Mouse (Mus musculus): Measurements from ENCODE around the gene Sfxn2. TPM values are rescaled to one million over a fixed set of nuclear protein-coding genes. Genes with fewer than 3 reads are reported as not detected.
A peak's percentile ranks its signal among the peaks of the same experiment; 100 is the strongest.

Gene Sfxn2
- polyA plus RNA-seq (2014; fragmentation: Nextera tagmentation; extraction: Ambion mirVana), result 16.7 and 19.7 TPM in 2 replicates

DNA sequence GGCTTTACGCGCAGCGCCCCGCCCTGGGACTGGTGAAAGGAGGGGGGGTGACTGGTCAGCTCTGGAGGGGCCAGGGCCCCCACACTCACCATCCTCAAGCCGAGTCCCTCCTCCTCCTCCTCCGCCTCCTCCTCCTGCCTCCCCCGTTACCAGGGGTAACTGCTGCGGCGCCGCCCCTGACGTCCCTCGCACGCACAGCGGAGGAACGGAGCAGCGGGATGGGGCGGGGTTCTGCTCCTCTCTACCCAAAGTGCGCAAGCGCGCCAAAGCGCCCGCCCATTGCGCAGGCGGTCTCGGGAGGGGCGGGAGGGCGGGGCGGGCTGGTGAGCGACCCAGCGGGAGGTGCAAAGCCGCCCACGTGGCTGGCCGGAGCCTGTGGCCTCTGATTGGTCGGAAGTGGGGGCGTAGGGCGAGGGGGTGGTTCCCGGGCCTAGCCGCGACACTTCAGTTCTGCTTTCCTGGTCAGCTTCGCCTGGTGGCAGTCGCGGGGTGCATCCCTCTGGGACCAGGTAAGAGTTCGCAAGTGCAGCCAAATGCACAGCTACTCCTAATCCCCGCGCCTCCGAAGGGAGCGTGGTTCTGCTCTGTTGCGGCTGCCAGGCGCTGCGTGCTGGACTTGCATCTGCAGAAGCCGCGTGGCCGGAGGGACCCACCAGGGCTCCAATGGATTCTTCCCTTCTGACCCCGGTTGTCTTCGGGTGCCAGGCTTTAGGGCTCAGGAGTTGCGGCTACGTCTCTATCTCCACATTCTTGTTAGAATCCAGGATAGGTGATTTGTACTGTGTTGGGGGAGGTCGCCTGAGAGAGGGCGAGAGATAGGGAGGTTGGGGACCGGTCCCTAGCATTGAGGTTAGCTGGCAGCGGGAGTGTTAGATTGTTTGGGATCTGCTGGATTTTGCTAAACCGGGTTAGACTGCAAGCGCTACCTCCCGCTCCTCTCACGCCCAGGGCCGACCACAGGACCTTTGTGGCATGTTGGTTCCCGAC lies at the start of gene Sfxn2, which contains the start of gene Arl3:
Gene Sfxn2, plus strand, starts transcription at position 415 of the 987 bp plus-strand sequence.
Gene Arl3, minus strand, starts transcription at position 248 of the 987 bp plus-strand sequence.
- under 1% methylated on average over 35 of the region's 67 CpGs for WGBS
- peak within 1 kb of the TSS; percentile 76 for H3K9ac ChIP-seq (ENCODE audit: low read depth, low read length)
- ATAC-seq (ENCODE audit: low read depth), result peak; percentile 97

GRCm38 (mm10) chr19:46523480-46524151 lies 49.5 kb upstream of the Sfxn2 start:
- Histone ChIP-seq H3K27me3 (replicated peaks; ENCODE audit: control insufficient read depth, insufficient read depth, low read length) (no peaks in the 10 kb centered on the region), H3K27ac (replicated peaks; ENCODE audit: low read depth, low read length) (peak overlapping the region; percentile 69), H3K9me3 (ENCODE audit: control insufficient read depth, low read length) (no peaks in the 10 kb centered on the region), H3K4me3 (ENCODE audit: low read depth, low read length) (peak overlapping the region; percentile 24), H3K4me2 (ENCODE audit: low read depth, low read length) (peak overlapping the region; percentile 58), H3K9ac (ENCODE audit: low read depth, low read length) (peak overlapping the region; percentile 19), H3K36me3 (ENCODE audit: control insufficient read depth, insufficient read depth, low read length) (no peaks in the 10 kb centered on the region), H3K4me1 (ENCODE audit: control insufficient read depth, insufficient read depth, low read length) (peaks cover 60% of the 10 kb centered on the region)
- under 1% methylated on average over 19 of the region's 20 CpGs for WGBS
- DNase-seq (ENCODE audit: low spot score) (peak; percentile 95), ATAC-seq (ENCODE audit: low read depth) (peak; percentile 91)

More for the DNA sequence above, at the start of gene Sfxn2, which contains the start of gene Arl3:
- Histone ChIP-seq H3K27me3 (replicated peaks; ENCODE audit: control insufficient read depth, insufficient read depth, low read length) (no peaks in the 10 kb centered on the region), H3K27ac (replicated peaks; ENCODE audit: low read depth, low read length) (peak within 1 kb of the TSS; percentile 79), H3K4me1 (ENCODE audit: control insufficient read depth, insufficient read depth, low read length) (peaks cover 11% of the 10 kb centered on the region), H3K4me3 (ENCODE audit: low read depth, low read length) (peak within 1 kb of the TSS; percentile 86), H3K4me2 (ENCODE audit: low read depth, low read length) (peak within 1 kb of the TSS; percentile 75), H3K9me3 (ENCODE audit: control insufficient read depth, low read length) (no peaks in the 10 kb centered on the region), H3K36me3 (ENCODE audit: control insufficient read depth, insufficient read depth, low read length) (no peaks in the 10 kb centered on the region)
- DNase-seq (ENCODE audit: low spot score), result peak; percentile 98

GRCm38 (mm10) chr19:46524152-46524544 lies 49.0 kb upstream of the Sfxn2 start:
- Histone ChIP-seq H3K9ac (ENCODE audit: low read depth, low read length) (peak overlapping the region; percentile 19), H3K27ac (replicated peaks; ENCODE audit: low read depth, low read length) (peak overlapping the region; percentile 69), H3K4me2 (ENCODE audit: low read depth, low read length) (peak overlapping the region; percentile 58), H3K4me1 (ENCODE audit: control insufficient read depth, insufficient read depth, low read length) (peaks cover 61% of the 10 kb centered on the region), H3K36me3 (ENCODE audit: control insufficient read depth, insufficient read depth, low read length) (no peaks in the 10 kb centered on the region), H3K27me3 (replicated peaks; ENCODE audit: control insufficient read depth, insufficient read depth, low read length) (no peaks in the 10 kb centered on the region), H3K9me3 (ENCODE audit: control insufficient read depth, low read length) (no peaks in the 10 kb centered on the region), H3K4me3 (ENCODE audit: low read depth, low read length) (peak overlapping the region; percentile 24)
- 15% methylated on average over 6 of the region's 6 CpGs for WGBS
- DNase-seq (ENCODE audit: low spot score) (no peak), ATAC-seq (ENCODE audit: low read depth) (no peak)

- Histone ChIP-seq H3K27me3 (replicated peaks; ENCODE audit: control insufficient read depth, insufficient read depth, low read length) (no peaks in the 10 kb centered on the region), H3K4me3 (ENCODE audit: low read depth, low read length) (no peak overlapping the region), H3K9ac (ENCODE audit: low read depth, low read length) (peak overlapping the region; percentile 19)
Measured at GRCm38 (mm10) chr19:46524601-46525321, 48.4 kb upstream of the Sfxn2 start.

GRCm38 (mm10) chr19:46525691-46526631 lies 47.2 kb upstream of the Sfxn2 start:
- no peak overlapping the region for H3K4me3 ChIP-seq (ENCODE audit: low read depth, low read length)
- WGBS, result 35% methylated on average over 10 of the region's 10 CpGs

More at GRCm38 (mm10) chr19:46524601-46525321, 48.4 kb upstream of the Sfxn2 start:
- H3K9me3 ChIP-seq (ENCODE audit: control insufficient read depth, low read length), result no peaks in the 10 kb centered on the region
- H3K4me1 ChIP-seq (ENCODE audit: control insufficient read depth, insufficient read depth, low read length), result peaks cover 65% of the 10 kb centered on the region
- WGBS, result 37% methylated on average over 14 of the region's 14 CpGs
- DNase-seq (ENCODE audit: low spot score) (peak; percentile 72), ATAC-seq (ENCODE audit: low read depth) (no peak)
- H3K27ac ChIP-seq (replicated peaks; ENCODE audit: low read depth, low read length), result peak overlapping the region; percentile 69
- no peaks in the 10 kb centered on the region for H3K36me3 ChIP-seq (ENCODE audit: control insufficient read depth, insufficient read depth, low read length)
- H3K4me2 ChIP-seq (ENCODE audit: low read depth, low read length), result peak overlapping the region; percentile 58

GRCm38 (mm10) chr19:46527632-46528528 lies 45.3 kb upstream of the Sfxn2 start:
- no peak for DNase-seq (ENCODE audit: low spot score)
- no peak for ATAC-seq (ENCODE audit: low read depth)
- no peaks in the 10 kb centered on the region for H3K36me3 ChIP-seq (ENCODE audit: control insufficient read depth, insufficient read depth, low read length)
- peak overlapping the region; percentile 49 for H3K4me2 ChIP-seq (ENCODE audit: low read depth, low read length)
- H3K9ac ChIP-seq (ENCODE audit: low read depth, low read length), result peak overlapping the region; percentile 10
- peaks cover 87% of the 10 kb centered on the region for H3K4me1 ChIP-seq (ENCODE audit: control insufficient read depth, insufficient read depth, low read length)
- 17% methylated on average over 17 of the region's 17 CpGs for WGBS
- H3K9me3 ChIP-seq (ENCODE audit: control insufficient read depth, low read length), result no peaks in the 10 kb centered on the region
- peak overlapping the region; percentile 64 for H3K27ac ChIP-seq (replicated peaks; ENCODE audit: low read depth, low read length)
- H3K27me3 ChIP-seq (replicated peaks; ENCODE audit: control insufficient read depth, insufficient read depth, low read length), result no peaks in the 10 kb centered on the region
- H3K4me3 ChIP-seq (ENCODE audit: low read depth, low read length), result peak overlapping the region; percentile 21

More at GRCm38 (mm10) chr19:46525691-46526631, 47.2 kb upstream of the Sfxn2 start:
- Histone ChIP-seq H3K27ac (replicated peaks; ENCODE audit: low read depth, low read length) (peak overlapping the region; percentile 24; the same call in 1 of the 2 replicates), H3K36me3 (ENCODE audit: control insufficient read depth, insufficient read depth, low read length) (no peaks in the 10 kb centered on the region), H3K4me2 (ENCODE audit: low read depth, low read length) (no peak overlapping the region), H3K9ac (ENCODE audit: low read depth, low read length) (no peak overlapping the region), H3K9me3 (ENCODE audit: control insufficient read depth, low read length) (no peaks in the 10 kb centered on the region), H3K27me3 (replicated peaks; ENCODE audit: control insufficient read depth, insufficient read depth, low read length) (no peaks in the 10 kb centered on the region), H3K4me1 (ENCODE audit: control insufficient read depth, insufficient read depth, low read length) (peaks cover 76% of the 10 kb centered on the region)
- peak; percentile 27 for DNase-seq (ENCODE audit: low spot score)
- ATAC-seq (ENCODE audit: low read depth), result no peak

Measured in embryonic facial prominence, embryonic 14.5 days (tissue).